In genomic region chr8:84459276-84459675, GRCm38 (mm10) we compare ENCODE assay signal across 10 mouse cellular contexts.
DNase-seq lines count a peak whose midpoint lies in the region; ATAC-seq and TF ChIP-seq lines count a peak whose summit lies in the region.
"Had no signal": no experiment of that assay in that cellular context is flagged by ENCODE, and none has a peak within 500 bp of the region (broad histone marks: within the 10 kb centered on the region; RNA-seq: fewer than 3 reads in every experiment).

No protein-coding gene starts in this region.

- H3K79me2 ChIP-seq in heart, adult 2 months (replicated peaks; ENCODE audit: control insufficient read depth, insufficient read depth, low read length) = no peaks in the 10 kb centered on the region

- peak; percentile 80 for ATAC-seq in hindbrain, postnatal 0 days
- 0 out of 2 replicates have a peak, but pooled peaks have one; percentile 55 for ATAC-seq in midbrain, embryonic 13.5 days

- H3K9ac ChIP-seq in hindbrain, postnatal 0 days (replicated peaks; ENCODE audit: low read length) = no peak overlapping the region
- peak overlapping the region; percentile 46; the same call in 1 of the 2 replicates for H3K9ac ChIP-seq in midbrain, embryonic 13.5 days (replicated peaks)
- H3K9ac ChIP-seq in heart, adult 2 months (ENCODE audit: low read depth, low read length) = no peak overlapping the region
- H3K9ac ChIP-seq: limb, embryonic 13.5 days had no signal

- DNase-seq in 3T3-L1 (ENCODE audit: low read depth, low spot score) = peak; percentile 21
- peak; percentile 78 for DNase-seq in cerebellum, adult 9-11 months
- peak; percentile 76 for DNase-seq in hindbrain, postnatal 0 days (ENCODE audit: low spot score)
- DNase-seq in liver = no peak
- no peak for DNase-seq in heart, adult 2 months
- DNase-seq in testis, postnatal 14 days (ENCODE audit: low spot score) = no peak
- no peak for DNase-seq in c-Kit-positive CD71-positive TER-119-positive erythroid progenitor cells, embryonic 14.5 days (ENCODE audit: low spot score)
- DNase-seq: gastrocnemius, postnatal 25 days had no signal

- no peak for TF ChIP-seq EP300 in heart, adult 2 months (IDR thresholded peaks at IDR 0.05; ENCODE audit: insufficient read depth, low read depth, low read length)

- intact Hi-C loops in heart, adult 2 months (cut with DNase I) = no loop called here

- H3K36me3 ChIP-seq in hindbrain, postnatal 0 days (ENCODE audit: insufficient read depth, low read length) = no peaks in the 10 kb centered on the region
- peaks cover 46% of the 10 kb centered on the region for H3K36me3 ChIP-seq in midbrain, embryonic 13.5 days
- no peaks in the 10 kb centered on the region for H3K36me3 ChIP-seq in heart, adult 2 months (ENCODE audit: control insufficient read depth, insufficient read depth, low read length)
- H3K36me3 ChIP-seq: limb, embryonic 13.5 days had no signal

- no peaks in the 10 kb centered on the region for H3K4me1 ChIP-seq in hindbrain, postnatal 0 days (ENCODE audit: insufficient read depth, low read length)
- peaks cover 13% of the 10 kb centered on the region for H3K4me1 ChIP-seq in midbrain, embryonic 13.5 days (replicated peaks)
- no peaks in the 10 kb centered on the region for H3K4me1 ChIP-seq in heart, adult 2 months (ENCODE audit: control insufficient read depth, insufficient read depth, low read length)
- H3K4me1 ChIP-seq: limb, embryonic 13.5 days had no signal

- H3K27me3 ChIP-seq in hindbrain, postnatal 0 days (ENCODE audit: insufficient read depth, low read length) = no peaks in the 10 kb centered on the region
- H3K27me3 ChIP-seq in midbrain, embryonic 13.5 days = no peaks in the 10 kb centered on the region
- no peaks in the 10 kb centered on the region for H3K27me3 ChIP-seq in heart, adult 2 months (ENCODE audit: control insufficient read depth, insufficient read depth, low read length)
- H3K27me3 ChIP-seq: limb, embryonic 13.5 days had no signal

- H3K9me3 ChIP-seq in hindbrain, postnatal 0 days (ENCODE audit: low read length) = no peaks in the 10 kb centered on the region
- peaks cover 9% of the 10 kb centered on the region for H3K9me3 ChIP-seq in midbrain, embryonic 13.5 days

- TF ChIP-seq CTCF in hindbrain, postnatal 0 days (IDR thresholded peaks at IDR 0.05; ENCODE audit: low read depth) = no peak
- TF ChIP-seq CTCF in heart, adult 2 months (IDR thresholded peaks at IDR 0.05) = no peak

- peak overlapping the region; percentile 62 for H3K27ac ChIP-seq in hindbrain, postnatal 0 days
- H3K27ac ChIP-seq in midbrain, embryonic 13.5 days = peak overlapping the region; percentile 67
- H3K27ac ChIP-seq in heart, adult 2 months = no peak overlapping the region
- H3K27ac ChIP-seq: limb, embryonic 13.5 days had no signal

- no peak for TF ChIP-seq POLR2A in heart, adult 2 months (IDR thresholded peaks at IDR 0.05; ENCODE audit: insufficient read depth, low read depth, low read length)

- WGBS in hindbrain, postnatal 0 days = 4% methylated on average over 5 of the region's 5 CpGs
- WGBS in midbrain, embryonic 13.5 days = 16% methylated on average over 5 of the region's 5 CpGs
- 22% methylated on average over 5 of the region's 5 CpGs for WGBS in heart, adult 2 months

- H3K4me2 ChIP-seq in hindbrain, postnatal 0 days (ENCODE audit: low read depth, low read length) = no peak overlapping the region
- no peak overlapping the region for H3K4me2 ChIP-seq in midbrain, embryonic 13.5 days (replicated peaks)
- H3K4me2 ChIP-seq: limb, embryonic 13.5 days had no signal

- no peak overlapping the region for H3K4me3 ChIP-seq in hindbrain, postnatal 0 days (ENCODE audit: low read length)
- no peak overlapping the region for H3K4me3 ChIP-seq in midbrain, embryonic 13.5 days (replicated peaks)
- no peak overlapping the region for H3K4me3 ChIP-seq in heart, adult 2 months
- H3K4me3 ChIP-seq: limb, embryonic 13.5 days had no signal

Comparison
In these comparisons a context has a peak if more than half of its experiments do, and no peak if none do; other contexts are left out.
1. DNase-seq: peak in 3T3-L1 (single experiment), cerebellum, adult 9-11 months (single experiment) and hindbrain, postnatal 0 days (single experiment); none in liver (single experiment), heart, adult 2 months (0 of 2), testis, postnatal 14 days (single experiment) and c-Kit-positive CD71-positive TER-119-positive erythroid progenitor cells, embryonic 14.5 days (single experiment).